27 mouse cellular contexts compared by ENCODE assay signal in genomic region chr13:115182211-115182870, GRCm38 (mm10).
DNase-seq lines count a peak whose midpoint lies in the region; ATAC-seq and TF ChIP-seq lines count a peak whose summit lies in the region.
"Had no signal": no experiment of that assay in that cellular context is flagged by ENCODE, and none has a peak within 500 bp of the region (broad histone marks: within the 10 kb centered on the region; RNA-seq: fewer than 3 reads in every experiment).

No protein-coding gene starts in this region.

- no peak for TF ChIP-seq POLR2A in kidney, adult 2 months (IDR thresholded peaks at IDR 0.05; ENCODE audit: low read depth, low read length)
- no peak for TF ChIP-seq POLR2A in CH12.LX (IDR thresholded peaks at IDR 0.05; ENCODE audit: low read depth, low read length)

- TF ChIP-seq EP300 in CH12.LX (IDR thresholded peaks at IDR 0.05; ENCODE audit: low read length) = no peak

- dilution Hi-C loops in CH12.LX (cut with MboI; ENCODE audit: extremely low pct_ligation_motif_present, extremely low pct_unique_long_range_greater_than_20kb, low sequenced_read_pairs) = no loop called here

- H3K79me2 ChIP-seq in CH12.LX (replicated peaks; ENCODE audit: control insufficient read depth, extremely low read depth, insufficient read depth, poor library complexity, severe bottlenecking) = no peaks in the 10 kb centered on the region

- no peaks in the 10 kb centered on the region for H3K36me3 ChIP-seq in kidney, adult 2 months (ENCODE audit: control insufficient read depth, insufficient read depth, low read length)
- H3K36me3 ChIP-seq in CH12.LX (replicated peaks in 1 of 2; ENCODE audit: control insufficient read depth in 1 of 2, insufficient read depth in 1 of 2, low read length in 1 of 2) = no peaks in the 10 kb centered on the region
- H3K36me3 ChIP-seq in kidney, postnatal 0 days (ENCODE audit: insufficient read depth, low read length) = no peaks in the 10 kb centered on the region
- H3K36me3 ChIP-seq in hindbrain, embryonic 12.5 days = no peaks in the 10 kb centered on the region
- H3K36me3 ChIP-seq: embryonic facial prominence, embryonic 12.5 days; embryonic facial prominence, embryonic 15.5 days; forebrain, embryonic 12.5 days; forebrain, embryonic 15.5 days; G1E; heart, embryonic 10.5 days; heart, embryonic 13.5 days; hindbrain, embryonic 13.5 days had no signal

- H3K4me1 ChIP-seq in kidney, adult 2 months (ENCODE audit: control insufficient read depth, insufficient read depth, low read length) = peaks cover 3% of the 10 kb centered on the region; the same call in 1 of the 2 replicates
- H3K4me1 ChIP-seq in CH12.LX (ENCODE audit: control insufficient read depth in 1 of 2, insufficient read depth in 2 of 2) = peaks cover 0 to 6% of the 10 kb centered on the region in 2 experiments; a peak in 1 of 4 replicates
- no peaks in the 10 kb centered on the region for H3K4me1 ChIP-seq in kidney, postnatal 0 days (replicated peaks; ENCODE audit: insufficient read depth, low read length)
- H3K4me1 ChIP-seq in hindbrain, embryonic 12.5 days = no peaks in the 10 kb centered on the region
- H3K4me1 ChIP-seq: embryonic facial prominence, embryonic 12.5 days; embryonic facial prominence, embryonic 15.5 days; forebrain, embryonic 12.5 days; forebrain, embryonic 15.5 days; heart, embryonic 10.5 days; hindbrain, embryonic 13.5 days had no signal

- TF ChIP-seq CTCF in kidney, adult 2 months (conservative IDR thresholded peaks at IDR 0.05; ENCODE audit: insufficient read depth, insufficient read length, low read depth, low read length) = no peak
- TF ChIP-seq CTCF in CH12.LX (conservative IDR thresholded peaks at IDR 0.05 in 1 of 2, IDR thresholded peaks at IDR 0.05 in 1 of 2; ENCODE audit: low read depth in 2 of 2, low read length in 2 of 2) = no peak
- TF ChIP-seq CTCF in kidney, postnatal 0 days (IDR thresholded peaks at IDR 0.05; ENCODE audit: low read depth) = no peak

- H3K27ac ChIP-seq in kidney, adult 2 months (ENCODE audit: insufficient read depth, low read depth, low read length) = peak overlapping the region; percentile 94
- no peak overlapping the region for H3K27ac ChIP-seq in CH12.LX (ENCODE audit: insufficient read depth, low read depth)
- H3K27ac ChIP-seq in kidney, postnatal 0 days = no peak overlapping the region
- H3K27ac ChIP-seq in hindbrain, embryonic 12.5 days = no peak overlapping the region
- H3K27ac ChIP-seq: embryonic facial prominence, embryonic 12.5 days; embryonic facial prominence, embryonic 15.5 days; forebrain, embryonic 12.5 days; forebrain, embryonic 15.5 days; heart, adult 2 months; heart, embryonic 10.5 days; heart, embryonic 13.5 days; hindbrain, embryonic 13.5 days had no signal

- intact Hi-C loops in heart, postnatal 36 days (cut with DNase I) = no loop called here

- no peak overlapping the region for H3K4me2 ChIP-seq in CH12.LX (ENCODE audit: insufficient read depth, low read depth, poor library complexity, severe bottlenecking)
- no peak overlapping the region for H3K4me2 ChIP-seq in kidney, postnatal 0 days (ENCODE audit: low read length)
- no peak overlapping the region for H3K4me2 ChIP-seq in hindbrain, embryonic 12.5 days (replicated peaks)
- H3K4me2 ChIP-seq: embryonic facial prominence, embryonic 12.5 days; embryonic facial prominence, embryonic 15.5 days; forebrain, embryonic 12.5 days; forebrain, embryonic 15.5 days; heart, embryonic 13.5 days; hindbrain, embryonic 13.5 days had no signal

- in situ Hi-C loops in CH12.LX (cut with MboI; ENCODE audit: low pct_ligation_motif_present, low pct_unique_long_range_greater_than_20kb, low sequenced_read_pairs) = no loop called here

- H3K9ac ChIP-seq in CH12.LX (ENCODE audit: insufficient read depth, low read depth) = no peak overlapping the region
- no peak overlapping the region for H3K9ac ChIP-seq in kidney, postnatal 0 days (ENCODE audit: low read depth, low read length)
- H3K9ac ChIP-seq in hindbrain, embryonic 12.5 days = no peak overlapping the region
- H3K9ac ChIP-seq: embryonic facial prominence, embryonic 12.5 days; embryonic facial prominence, embryonic 15.5 days; forebrain, embryonic 12.5 days; forebrain, embryonic 15.5 days; heart, embryonic 13.5 days; hindbrain, embryonic 13.5 days had no signal

- TF ChIP-seq RAD21 in CH12.LX (IDR thresholded peaks at IDR 0.05; ENCODE audit: low read depth, low read length) = no peak

- ATAC-seq in kidney, postnatal 0 days (replicated peaks; ENCODE audit: low FRiP score, low read depth) = peak; percentile 92
- ATAC-seq in erythroblast, adult 5-6 weeks (replicated peaks; ENCODE audit: low FRiP score, poor library complexity, severe bottlenecking) = no peak
- no peak for ATAC-seq in hindbrain, embryonic 12.5 days (ENCODE audit: low FRiP score)
- ATAC-seq: forebrain, embryonic 15.5 days; hindbrain, embryonic 16.5 days; Patski had no signal

- H3K4me3 ChIP-seq in kidney, adult 2 months (ENCODE audit: insufficient read depth, low read depth, low read length) = no peak overlapping the region
- H3K4me3 ChIP-seq in CH12.LX (replicated peaks in 1 of 3; ENCODE audit: low read depth in 2 of 3, low read length in 2 of 3, poor library complexity in 1 of 3) = no peak overlapping the region
- H3K4me3 ChIP-seq in kidney, postnatal 0 days (replicated peaks; ENCODE audit: low read depth, low read length) = no peak overlapping the region
- no peak overlapping the region for H3K4me3 ChIP-seq in hindbrain, embryonic 12.5 days
- H3K4me3 ChIP-seq: embryonic facial prominence, embryonic 12.5 days; embryonic facial prominence, embryonic 15.5 days; erythroblast, embryonic 14.5 days; forebrain, embryonic 12.5 days; forebrain, embryonic 15.5 days; heart, adult 2 months; heart, embryonic 10.5 days; heart, embryonic 13.5 days; hindbrain, embryonic 13.5 days had no signal

- no peaks in the 10 kb centered on the region for H3K27me3 ChIP-seq in kidney, adult 2 months (replicated peaks; ENCODE audit: control insufficient read depth, insufficient read depth, low read length)
- H3K27me3 ChIP-seq in CH12.LX (replicated peaks) = no peaks in the 10 kb centered on the region
- H3K27me3 ChIP-seq in kidney, postnatal 0 days (ENCODE audit: insufficient read depth, low read length) = no peaks in the 10 kb centered on the region
- no peaks in the 10 kb centered on the region for H3K27me3 ChIP-seq in hindbrain, embryonic 12.5 days
- H3K27me3 ChIP-seq: embryonic facial prominence, embryonic 12.5 days; embryonic facial prominence, embryonic 15.5 days; forebrain, embryonic 12.5 days; forebrain, embryonic 15.5 days; heart, embryonic 13.5 days; hindbrain, embryonic 13.5 days; Patski had no signal

- WGBS in kidney, adult 2 months = 46% methylated on average over 6 of the region's 6 CpGs
- 68% methylated on average over 6 of the region's 6 CpGs for WGBS in kidney, postnatal 0 days
- WGBS in hindbrain, embryonic 12.5 days = 91% methylated on average over 6 of the region's 6 CpGs

- peak; percentile 24 for DNase-seq in heart, adult 11 months
- DNase-seq in heart, postnatal 36 days = no peak
- DNase-seq in kidney, adult 2 months = peak; percentile 77
- DNase-seq in kidney, postnatal 14 days = no peak
- DNase-seq in CH12.LX (ENCODE audit: extremely low read depth) = no peak
- no peak for DNase-seq in kidney, postnatal 0 days (ENCODE audit: low spot score)
- DNase-seq: adrenal gland, postnatal 10 days; adrenal gland, postnatal 36 days; cerebellum, adult 18-20 months; cerebellum, adult 9-10 months; cerebellum, postnatal 25 days; gastrocnemius, postnatal 25 days; heart, adult 2 months; heart, postnatal 14 days had no signal

- no peaks in the 10 kb centered on the region for H3K9me3 ChIP-seq in CH12.LX (replicated peaks; ENCODE audit: low read length)
- no peaks in the 10 kb centered on the region for H3K9me3 ChIP-seq in kidney, postnatal 0 days (replicated peaks; ENCODE audit: low read length)
- no peaks in the 10 kb centered on the region for H3K9me3 ChIP-seq in hindbrain, embryonic 12.5 days (replicated peaks)
- H3K9me3 ChIP-seq: embryonic facial prominence, embryonic 12.5 days; embryonic facial prominence, embryonic 15.5 days; forebrain, embryonic 12.5 days; forebrain, embryonic 15.5 days; G1E; heart, embryonic 10.5 days; heart, embryonic 13.5 days; hindbrain, embryonic 13.5 days had no signal

TF ChIP-seq in CH12.LX, 34 proteins besides CTCF, POLR2A, EP300 and RAD21:
- TF ChIP-seq JUND (conservative IDR thresholded peaks at IDR 0.05; ENCODE audit: low read depth, low read length) = no peak
- TF ChIP-seq BHLHE40 (IDR thresholded peaks at IDR 0.05; ENCODE audit: low read depth, low read length) = 0 out of 2 replicates have a peak, but pooled peaks have one; percentile 19

Comparison
In these comparisons a context has a peak if more than half of its experiments do, and no peak if none do; other contexts are left out.
1. DNase-seq: peak in heart, adult 11 months (single experiment) and kidney, adult 2 months (single experiment); none in heart, postnatal 36 days (0 of 2), kidney, postnatal 14 days (single experiment), CH12.LX (single experiment) and kidney, postnatal 0 days (single experiment).